Mouse (Mus musculus) kidney, adult 11 months (tissue): ENCODE data around the gene Anxa2.
A peak's percentile ranks its signal among the peaks of the same experiment; 100 is the strongest.

ENCODE experiments used
- DNase-seq: peaks from one replicate; pipeline ENCODE4 v3.0.0; 2022

The Anxa2 gene

DNA sequence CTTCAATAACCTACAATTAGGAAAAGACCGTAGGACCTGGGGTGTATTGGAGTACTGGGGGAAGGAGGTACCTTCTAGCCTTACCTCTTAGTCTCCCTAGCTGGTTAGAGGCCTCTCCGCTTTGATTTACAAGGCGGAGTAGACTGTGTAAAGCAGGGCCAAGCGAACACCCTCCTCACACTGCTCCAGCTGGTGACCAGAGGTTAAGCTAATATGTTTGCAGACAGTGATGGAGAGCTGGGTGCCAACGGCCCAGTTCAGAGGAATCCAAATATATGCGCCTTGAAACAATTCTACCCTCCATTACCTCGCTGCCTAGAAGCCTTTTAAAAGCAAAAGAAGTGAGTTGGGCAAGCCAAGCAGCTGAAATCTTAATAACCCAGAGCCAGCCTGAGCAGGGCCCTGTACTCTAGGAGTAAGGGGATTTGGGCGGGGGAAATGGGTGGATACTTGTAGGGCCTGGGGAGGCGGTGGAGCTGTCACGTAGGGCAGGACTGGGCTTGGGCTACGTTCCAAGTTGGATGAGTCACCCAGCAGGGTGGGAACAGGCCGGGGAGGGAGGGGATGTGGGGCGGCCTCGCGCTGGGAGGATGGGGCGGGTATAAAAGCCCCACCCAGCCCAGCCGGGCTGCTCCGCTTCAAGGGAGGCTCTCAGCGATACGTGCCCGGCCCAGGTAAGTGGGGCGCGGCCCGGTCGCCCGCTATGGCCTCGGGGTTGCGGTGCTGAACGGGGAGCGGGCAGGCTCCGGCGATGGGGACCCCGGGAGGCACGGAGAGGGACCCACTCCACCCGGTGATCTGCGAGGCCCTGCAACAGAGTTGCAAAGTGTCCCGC lies at the start of gene Anxa2:
Gene Anxa2, plus strand, starts transcription at position 555 of the 835 bp plus-strand sequence.
- peak; percentile 80 for DNase-seq

DNA sequence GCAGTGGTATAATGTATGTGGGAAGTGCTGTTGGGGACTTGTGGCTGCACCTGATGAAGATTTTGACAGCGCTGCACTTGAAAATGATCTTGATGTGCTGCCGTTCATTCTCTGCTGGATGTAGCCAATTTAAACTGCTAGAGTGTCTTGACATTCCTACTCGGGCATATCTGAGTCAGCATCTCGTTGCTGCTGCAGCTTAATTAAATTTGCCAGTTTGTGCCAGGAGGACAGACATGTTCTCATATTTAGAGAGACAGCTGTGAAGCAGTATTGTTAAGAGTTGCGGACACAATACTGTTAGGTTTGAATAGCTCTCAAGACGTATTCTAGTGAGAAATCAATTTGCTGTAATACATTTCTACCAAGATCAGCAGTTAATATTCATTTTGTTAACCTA lies 48.7 kb upstream of the Anxa2 start:
- DNase-seq, result no peak

DNA sequence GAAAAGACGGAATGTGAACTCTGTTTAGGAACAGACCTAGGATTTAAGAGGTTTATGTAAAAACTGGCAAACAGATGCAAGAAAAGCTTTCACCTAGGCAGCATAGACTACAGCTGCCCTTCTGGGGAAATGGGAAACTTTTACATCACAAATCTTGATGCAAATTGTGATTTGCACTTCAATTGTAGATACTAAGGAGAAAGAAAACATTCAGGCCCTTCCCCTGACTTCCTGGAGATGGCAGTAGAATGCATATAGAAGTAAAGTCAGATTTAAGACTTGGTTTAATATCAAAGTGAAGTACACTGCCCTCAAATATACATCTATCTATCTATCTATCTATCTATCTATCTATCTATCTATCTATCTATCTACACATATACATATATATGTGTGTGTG lies 33.9 kb upstream of the Anxa2 start:
- no peak for DNase-seq

DNA sequence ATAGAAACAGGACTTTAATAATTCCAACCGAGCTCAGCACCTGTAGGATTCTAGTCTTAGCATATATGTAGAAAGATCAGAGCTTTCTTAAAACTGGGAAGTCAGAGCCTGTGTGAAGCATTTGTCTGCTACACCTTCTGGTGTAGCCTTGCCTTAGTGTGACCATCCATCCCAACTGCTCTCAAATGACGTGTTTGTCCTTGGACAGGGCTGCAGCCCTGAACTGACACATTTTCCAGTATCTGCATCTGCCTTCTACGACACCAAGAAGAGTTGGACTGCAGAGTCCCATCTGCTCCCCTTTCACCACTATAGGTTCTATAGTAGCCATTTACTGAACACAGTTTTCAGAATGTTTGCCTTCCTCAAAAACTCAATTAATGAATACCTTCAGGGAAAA lies 22.9 kb upstream of the Anxa2 start:
- DNase-seq, result no peak

DNA sequence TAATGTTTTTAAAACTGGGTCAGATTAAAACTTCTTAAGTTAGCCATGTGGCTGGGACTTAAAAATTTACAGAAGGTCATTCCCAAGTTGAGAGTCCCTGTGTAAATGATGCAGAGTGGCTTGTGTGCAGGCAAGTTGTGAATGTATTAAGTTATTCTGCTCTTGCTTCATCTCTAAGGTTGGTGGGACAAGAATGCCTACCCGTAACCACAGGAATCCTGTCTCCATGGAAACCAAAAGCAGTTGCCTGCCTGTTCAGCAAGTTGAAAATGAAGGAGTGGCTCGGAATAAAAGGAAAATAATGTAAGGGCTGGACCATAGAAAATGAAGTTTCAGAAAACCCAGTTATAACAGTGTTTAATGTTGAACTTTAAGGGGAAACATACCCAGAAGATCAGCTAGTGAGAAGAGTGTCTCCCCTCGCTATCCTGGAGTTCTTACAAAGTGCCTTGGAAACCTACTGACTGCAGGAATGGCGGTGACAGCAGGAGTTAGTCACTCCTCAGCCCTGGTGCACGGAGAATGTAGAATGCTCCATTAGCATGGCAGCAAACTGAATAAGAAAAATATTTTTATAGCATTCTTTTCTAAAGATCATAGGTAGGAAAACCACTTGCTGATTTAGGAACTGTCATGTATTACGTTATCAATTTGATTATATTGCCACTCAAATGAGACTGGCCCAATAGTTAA lies 21.4 kb upstream of the Anxa2 start:
- peak; percentile 48 for DNase-seq

DNA sequence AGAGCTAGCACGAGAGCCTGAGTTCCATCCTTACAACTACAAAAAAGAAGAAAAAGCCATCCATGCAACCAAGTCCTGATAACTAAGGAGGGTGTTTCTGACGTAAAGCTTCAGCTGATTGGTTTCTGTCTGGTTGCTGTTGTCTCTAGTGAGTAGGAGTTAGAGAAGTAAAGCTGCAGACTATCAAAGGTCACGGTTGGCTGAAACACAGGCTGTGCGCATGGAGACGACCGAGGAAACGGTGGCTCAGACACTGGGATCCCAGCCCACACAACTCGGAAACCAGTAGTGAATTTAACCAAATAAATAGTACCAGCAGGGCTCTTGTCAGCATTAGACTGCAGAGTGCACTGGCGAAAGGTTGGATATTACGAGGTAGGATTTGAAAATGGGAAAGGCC lies 18.2 kb upstream of the Anxa2 start:
- no peak for DNase-seq

DNA sequence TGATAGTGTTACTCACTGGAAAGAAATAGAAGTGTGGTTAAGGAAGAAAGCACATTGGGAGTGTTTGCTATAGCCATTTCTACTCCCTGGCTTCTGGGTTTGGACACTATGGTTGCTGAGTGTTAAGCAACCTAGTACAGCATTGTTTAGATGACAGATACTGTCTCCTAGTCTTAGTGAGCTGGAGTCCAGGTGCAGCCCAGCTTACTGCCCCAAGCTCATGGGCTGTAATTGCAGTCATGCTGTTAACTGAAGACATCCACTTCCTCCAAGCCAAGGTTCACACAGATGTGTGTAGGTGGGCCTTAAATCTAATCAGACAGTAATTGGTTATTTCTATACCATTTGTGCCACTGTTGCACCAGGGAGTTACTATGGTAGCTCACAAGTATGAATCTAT lies 17.8 kb upstream of the Anxa2 start:
- no peak for DNase-seq

DNA sequence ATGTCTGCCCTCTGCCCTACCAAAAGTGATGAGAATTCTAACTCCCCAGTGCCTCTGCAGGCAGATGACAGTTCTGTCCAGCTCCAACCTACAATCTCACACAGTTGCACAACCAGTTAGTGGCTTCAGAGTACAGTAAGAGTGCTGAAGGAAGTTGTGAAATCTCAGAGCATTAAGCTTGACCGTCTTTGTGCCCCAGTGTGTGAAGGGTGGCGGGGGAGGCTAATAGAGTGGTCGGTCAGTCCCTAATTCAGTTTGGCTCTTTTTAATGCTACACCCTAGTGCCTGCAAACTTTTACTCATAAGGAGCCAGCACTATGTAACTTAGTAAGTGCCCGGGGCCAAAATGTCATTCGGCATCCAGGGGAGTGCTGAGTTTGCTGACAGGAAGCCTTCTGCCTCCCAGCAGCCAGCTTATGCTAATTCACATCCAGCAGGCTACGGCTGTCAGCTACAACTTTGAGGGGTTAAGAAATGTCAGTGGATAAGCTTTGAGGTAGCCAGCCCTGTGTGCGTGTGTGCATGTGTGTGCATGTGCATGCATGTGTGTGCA lies 13.5 kb upstream of the Anxa2 start:
- DNase-seq, result peak; percentile 69

DNA sequence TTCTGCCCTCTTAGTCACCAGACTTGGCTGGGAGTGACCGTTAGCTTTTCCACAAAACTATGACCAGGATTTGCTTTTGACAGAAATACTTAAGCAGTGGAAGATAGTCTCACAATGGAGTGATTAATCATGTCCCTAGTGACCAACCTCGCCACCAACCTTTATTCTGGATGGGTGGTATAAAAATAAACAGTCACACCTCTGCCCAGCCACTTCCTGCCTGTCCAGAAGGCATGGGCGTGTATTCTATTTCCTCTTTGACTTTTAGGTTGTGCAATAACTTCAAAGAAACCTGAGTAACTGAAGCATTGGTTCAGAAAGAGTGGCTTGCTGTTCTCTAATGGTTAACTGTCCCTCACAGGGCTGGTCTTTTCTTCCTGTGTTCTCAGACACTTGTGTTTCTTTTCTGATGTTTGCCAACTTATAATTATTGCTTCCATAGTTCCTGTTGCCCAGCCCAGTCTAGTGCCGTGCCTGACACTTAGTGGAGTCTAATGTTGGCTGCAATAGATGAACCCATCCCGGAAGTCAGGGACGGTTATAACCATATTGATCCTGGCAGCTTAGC lies 10.9 kb upstream of the Anxa2 start:
- peak; percentile 39 for DNase-seq

DNA sequence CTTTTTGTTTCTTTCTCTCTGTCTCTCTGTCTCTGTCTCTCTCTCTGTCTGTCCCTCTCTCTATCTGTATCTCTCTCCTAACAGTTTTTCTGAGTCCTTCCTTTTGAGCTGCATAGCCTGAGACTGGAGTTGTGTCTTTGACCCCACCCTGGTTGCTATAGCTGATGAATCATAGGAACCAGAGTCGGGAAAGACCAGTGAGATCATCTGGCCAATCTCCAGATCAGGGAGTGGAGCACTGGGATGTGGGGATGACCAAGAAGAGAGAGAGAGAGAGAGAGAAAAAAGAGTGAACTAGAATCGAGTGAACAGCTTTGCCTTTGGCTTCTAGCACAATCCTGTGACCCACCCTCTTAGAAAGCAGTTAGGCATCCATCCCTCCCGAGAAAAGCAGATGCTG lies 10.2 kb upstream of the Anxa2 start:
- DNase-seq, result no peak

DNA sequence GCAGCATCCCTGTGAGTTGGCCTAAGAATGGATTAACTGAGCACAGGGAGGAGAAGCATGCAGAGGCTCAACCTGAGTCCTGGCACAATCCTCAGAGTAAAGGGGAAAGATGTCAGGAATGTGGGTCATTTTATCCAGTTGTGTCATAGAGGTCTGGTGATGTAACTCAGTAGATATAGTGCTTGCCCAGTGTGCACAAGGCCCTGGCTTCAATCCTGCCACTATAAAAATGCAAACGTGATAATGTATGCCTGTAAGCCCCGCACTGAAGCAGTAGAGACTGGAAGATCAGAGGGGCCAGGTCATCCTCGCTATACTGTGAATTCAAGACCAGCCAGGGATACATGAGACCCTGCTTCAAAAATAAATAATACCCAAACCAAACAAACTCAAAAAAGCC lies 4.6 kb upstream of the Anxa2 start:
- no peak for DNase-seq

DNA sequence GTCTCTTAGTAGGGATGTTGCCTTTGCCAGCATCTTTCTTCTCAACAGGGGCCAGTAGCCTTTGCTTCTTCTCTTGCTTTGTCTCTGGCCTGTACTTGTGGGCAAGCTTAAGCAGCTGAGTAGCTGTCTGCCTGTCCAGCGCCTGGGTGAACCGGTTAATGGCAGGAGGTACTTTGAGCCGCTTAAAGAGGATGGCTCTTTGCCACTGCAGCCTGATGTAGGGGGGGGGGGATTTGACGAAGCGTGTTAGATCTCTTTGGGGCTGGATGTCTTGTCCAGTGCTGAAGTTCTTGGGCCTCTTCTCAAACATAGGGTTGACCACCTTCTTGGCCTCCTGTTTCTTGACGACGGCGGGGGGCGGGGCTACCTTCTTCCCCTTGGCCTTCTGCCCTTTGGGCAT lies 2.8 kb upstream of the Anxa2 start:
- DNase-seq, result no peak

DNA sequence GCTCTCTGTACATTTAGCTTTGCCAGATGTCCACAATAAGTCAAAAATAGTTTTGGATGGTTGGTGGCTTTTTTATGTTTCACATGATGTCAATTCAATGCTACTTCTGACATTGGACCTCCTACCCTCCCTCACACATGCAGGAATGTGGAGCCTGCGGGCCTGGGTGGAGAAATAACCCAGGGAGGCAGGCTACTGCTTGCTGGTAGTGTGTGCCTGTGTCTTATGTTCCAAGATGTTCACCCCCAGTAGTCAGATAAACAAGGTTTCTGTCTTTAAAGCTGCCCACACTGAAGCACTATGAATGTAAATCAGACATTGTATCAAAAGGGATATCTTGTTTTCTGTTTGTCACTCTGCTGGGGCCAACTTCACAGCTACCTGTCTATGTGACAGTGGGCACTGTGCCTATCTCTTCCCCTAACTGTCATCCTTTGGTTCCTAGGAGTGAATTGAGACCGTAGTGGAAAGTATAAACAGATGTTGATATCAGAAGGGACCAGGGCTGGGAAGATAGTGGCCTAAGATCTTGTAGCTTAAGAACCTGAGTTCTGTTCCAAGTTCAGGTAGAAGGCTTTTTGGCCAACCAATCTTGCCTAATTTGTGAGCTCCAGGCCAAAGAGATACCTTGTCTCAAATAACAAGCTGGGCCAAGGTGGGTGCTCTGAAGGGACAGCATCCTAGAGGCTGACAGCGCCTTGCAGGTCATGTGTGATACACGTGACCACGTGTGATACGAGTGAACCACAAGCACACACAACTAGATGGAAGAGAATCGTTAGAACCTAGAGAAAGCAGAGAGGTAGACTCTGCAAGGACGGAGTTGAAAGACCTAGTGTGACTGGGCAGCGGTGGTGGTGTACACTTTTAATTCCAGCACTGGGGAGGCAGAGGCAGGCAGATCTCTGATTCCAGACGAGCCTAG lies 1.3 kb upstream of the Anxa2 start:
- no peak for DNase-seq

DNA sequence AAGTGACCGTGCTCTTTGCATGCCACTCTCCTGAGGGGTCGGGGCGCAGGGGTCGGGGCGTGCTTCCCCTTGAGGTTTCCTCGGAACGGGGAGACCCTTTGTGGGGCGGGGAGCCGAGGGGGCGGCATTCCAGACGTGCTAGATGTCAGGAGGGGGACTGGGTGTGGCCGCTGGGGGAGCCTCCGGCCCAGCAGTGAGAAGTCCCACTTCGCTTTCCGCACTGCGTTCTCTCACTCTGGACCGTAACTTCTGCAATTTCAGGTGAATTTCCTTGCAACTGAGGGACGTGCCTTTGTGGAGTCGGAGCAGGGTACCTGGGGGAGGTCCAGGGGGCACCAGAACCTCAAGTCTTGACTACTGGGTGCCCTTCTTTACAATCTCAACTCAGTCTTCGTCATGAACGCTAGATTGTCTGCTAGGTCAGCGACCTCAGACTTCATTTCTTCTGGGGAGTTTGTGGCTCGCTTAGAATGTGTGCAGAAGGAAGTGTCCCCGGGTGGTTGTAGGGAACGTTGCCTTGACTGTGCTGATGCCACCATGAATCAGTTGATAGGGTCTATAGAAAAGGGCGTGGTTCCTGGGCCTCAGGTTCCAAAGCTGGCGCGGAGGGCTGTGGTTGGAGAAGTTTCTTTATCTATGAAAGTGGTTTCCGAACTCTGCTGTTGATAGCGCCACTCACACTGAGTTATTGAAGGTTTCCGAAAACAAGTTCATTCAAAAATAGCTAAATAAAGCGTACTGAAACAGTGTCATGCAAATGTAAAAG lies 664 bp downstream of the Anxa2 start:
- no peak for DNase-seq

DNA sequence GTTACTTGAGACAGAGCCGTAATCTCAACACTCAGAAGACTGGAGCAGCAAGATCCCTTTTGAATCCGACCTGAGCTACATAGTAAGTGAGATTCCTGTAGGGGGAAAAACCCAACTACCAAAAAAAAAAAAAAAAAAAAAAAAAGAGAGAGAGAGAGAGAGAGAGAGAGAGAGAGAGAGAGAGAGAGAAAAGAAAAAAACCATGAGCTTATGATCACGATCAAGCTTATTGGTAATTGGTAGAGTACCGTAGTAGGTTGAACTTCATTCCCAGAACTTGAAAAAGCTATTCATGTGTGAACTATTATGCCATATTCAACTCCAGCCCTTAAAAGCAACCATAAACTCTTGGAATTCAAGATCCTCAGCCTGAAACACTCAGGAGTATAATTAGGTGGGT lies 1.3 kb downstream of the Anxa2 start:
- no peak for DNase-seq

DNA sequence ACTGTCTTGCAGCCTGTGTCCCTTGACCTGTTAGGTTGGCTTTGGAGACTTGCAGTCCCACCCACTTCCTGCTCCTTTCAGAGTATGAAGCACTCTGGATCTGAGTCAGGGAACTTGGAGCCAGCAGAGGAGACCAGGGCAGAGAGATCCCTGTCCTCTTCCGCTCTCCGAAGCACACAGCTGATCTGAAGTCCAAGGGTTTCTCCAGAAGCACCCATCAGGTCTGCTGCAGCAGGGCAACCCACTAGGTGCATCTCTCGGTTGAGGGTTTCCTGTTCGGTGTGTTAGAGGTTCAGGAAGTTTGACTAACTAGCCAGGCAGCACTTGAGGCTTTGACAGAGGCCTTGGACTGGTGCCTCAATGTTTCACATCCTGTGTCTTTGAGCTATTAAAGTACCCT lies 2.0 kb downstream of the Anxa2 start:
- DNase-seq, result no peak

DNA sequence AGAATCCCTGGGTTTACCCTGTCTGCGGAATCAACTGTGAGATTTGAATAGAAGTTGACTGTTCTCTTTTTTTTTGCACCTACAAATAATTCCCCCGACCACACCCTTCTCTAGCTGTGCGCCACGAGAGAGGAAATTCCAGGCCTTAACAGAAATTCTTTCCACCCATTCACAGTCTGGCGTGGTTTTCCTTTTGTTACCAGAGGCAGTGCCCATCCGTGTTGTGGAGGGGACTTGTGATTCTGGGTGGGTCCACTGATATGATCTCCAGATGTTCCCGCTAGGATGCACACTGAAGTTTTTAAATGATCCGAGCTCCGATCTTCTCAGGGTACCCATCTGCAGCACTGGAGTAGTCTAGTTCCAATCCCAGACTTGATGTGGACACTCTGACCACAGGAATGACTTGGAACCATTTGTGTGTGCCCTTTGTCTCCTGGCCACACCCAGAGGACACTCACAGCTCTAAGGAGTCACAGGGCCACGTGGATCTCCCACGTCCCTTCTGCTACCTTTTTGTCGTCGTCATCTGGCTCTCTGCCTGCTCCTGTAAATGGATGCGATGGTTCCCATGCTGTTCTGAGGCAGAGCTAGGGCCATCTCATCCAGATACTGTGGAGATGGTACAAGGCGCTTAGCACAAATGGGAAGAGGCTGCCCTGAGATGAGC lies 3.1 kb downstream of the Anxa2 start:
- DNase-seq, result no peak

DNA sequence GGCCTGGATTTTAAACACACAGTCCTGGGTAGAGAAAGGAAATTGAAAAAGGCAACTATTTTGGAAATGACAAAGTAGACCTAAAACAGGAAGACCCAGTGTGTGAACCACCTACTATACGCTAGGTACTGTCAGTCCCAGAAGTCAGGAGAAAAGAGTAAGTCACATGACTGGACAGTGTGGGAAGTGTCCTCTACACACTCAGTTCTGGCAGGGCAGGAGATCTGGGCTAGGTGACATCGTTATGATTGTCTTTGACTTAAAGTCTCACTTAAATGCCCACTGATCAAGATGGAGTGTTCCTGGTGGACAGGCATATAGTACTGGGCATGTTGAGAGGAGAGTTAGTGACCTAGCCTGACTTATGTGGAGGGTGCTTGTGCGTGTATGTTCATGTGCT lies 3.7 kb downstream of the Anxa2 start:
- no peak for DNase-seq

DNA sequence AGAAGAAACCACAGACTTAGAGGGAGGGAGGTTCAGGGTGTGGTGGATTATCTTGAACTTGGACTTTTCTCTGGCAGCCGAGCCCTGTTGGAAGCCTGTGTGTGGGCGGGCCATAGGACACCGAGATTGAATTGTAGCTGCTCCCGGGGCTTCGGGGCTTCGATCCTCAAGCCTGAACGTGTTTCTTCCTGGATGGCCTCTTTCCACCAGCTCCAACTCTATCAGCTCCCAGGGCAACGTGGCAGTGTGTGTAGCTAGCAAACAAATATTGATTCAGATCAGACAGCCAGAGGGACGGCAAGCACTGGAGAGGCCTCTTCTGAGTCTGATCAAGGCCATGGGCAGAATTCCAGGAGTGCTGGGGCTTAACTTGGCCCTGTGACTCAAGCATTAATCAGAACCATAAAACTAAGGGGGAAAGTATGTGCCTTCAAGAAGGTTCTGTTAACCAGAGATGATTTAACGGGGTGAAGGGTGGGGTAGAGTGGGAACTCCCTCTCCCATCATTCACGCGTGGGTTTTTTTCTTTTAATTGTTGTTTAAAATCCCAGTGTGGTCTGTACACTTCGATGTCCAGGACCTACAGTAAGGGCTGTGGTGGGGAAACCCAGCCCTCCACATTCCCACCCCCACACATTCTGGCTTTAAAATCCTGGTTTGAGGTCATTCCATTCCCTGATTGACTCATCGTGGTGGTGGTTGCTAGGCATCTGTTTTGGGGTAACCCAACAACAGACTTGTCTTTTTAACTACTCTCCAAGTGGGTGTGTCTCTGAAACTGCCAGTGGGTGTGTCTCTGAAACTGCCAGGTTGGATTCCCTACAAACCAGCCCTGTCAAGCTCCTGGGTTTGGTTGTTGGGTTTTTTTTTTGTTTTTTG lies 4.6 kb downstream of the Anxa2 start:
- DNase-seq, result peak; percentile 61

DNA sequence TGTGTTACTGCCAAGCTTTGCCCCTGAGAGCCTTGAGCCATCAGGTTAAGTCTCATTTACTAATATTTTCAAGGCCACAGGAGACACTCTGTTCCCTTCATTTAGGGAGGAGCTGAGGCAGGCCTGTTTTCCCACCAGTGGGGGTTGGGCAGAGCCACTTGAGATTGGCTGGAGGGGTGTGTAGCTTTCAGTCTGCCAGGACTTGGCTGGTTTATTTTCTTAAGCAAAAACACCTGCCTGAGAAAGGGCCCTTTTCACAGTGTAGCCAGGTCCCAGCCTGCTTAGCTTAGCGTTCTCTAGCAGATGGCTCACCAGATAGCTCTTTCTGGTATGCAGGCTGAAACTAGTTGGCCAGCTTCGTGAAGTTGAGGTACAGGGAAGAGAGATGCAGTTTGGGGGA lies 5.6 kb downstream of the Anxa2 start:
- DNase-seq, result peak; percentile 66
